18 mouse cellular contexts compared by ENCODE assay signal in the genomic region with DNA sequence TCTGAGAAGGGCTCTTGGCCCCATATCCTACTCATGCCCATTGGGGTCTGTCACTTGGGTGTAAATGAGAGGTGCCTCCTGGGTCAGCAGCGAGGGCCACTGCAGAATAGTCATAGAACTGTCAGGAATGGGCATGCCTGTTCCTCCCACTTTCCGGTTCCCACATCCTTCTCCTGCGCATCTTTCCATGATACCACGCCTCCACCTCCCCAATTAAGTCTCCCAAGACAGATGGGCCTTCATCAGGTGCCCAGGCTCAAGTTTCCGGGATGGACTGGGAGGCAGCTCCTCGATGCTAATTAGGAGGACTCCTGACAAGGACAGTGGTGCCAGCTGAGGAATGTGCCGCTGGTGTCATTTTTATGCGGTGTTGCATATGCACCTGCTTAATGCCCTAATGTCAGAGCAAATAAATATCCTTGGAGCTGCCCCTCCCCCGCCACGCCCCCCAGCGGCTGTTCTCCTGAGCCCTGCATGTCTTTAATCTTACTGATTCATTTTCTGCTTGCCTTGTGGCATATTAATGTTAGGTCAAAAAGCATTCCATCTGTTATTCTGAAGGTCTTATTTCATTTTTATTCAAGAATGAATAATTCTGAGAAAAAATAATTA.
DNase-seq lines count a peak whose midpoint lies in the region; ATAC-seq and TF ChIP-seq lines count a peak whose summit lies in the region.
"Had no signal": no experiment of that assay in that cellular context is flagged by ENCODE, and none has a peak within 500 bp of the region (broad histone marks: within the 10 kb centered on the region; RNA-seq: fewer than 3 reads in every experiment).

No protein-coding gene starts in this region.

- ATAC-seq in frontal cortex, adult (ENCODE audit: low TSS enrichment): peak; percentile 51; the same call in 1 of the 2 replicates
- ATAC-seq: CD4-positive, CD25-positive, alpha-beta regulatory T cell, adult 4 months; midbrain, embryonic 13.5 days had no signal

- H3K4me3 ChIP-seq in CH12.LX (replicated peaks in 1 of 3; ENCODE audit: low read depth in 2 of 3, low read length in 2 of 3, poor library complexity in 1 of 3) (no peak overlapping the region), MEL (ENCODE audit: control insufficient read depth in 1 of 2, insufficient read depth in 1 of 2, low read depth in 2 of 2, low read length in 2 of 2) (no peak overlapping the region)
- H3K4me3 ChIP-seq: embryonic facial prominence, embryonic 12.5 days; heart, embryonic 13.5 days; midbrain, embryonic 13.5 days; neural tube, embryonic 12.5 days; stomach, embryonic 15.5 days had no signal

- peak in 1 of 2 experiments; percentile 50; a peak in 2 of 4 replicates for TF ChIP-seq CTCF in CH12.LX (conservative IDR thresholded peaks at IDR 0.05 in 1 of 2, IDR thresholded peaks at IDR 0.05 in 1 of 2; ENCODE audit: low read depth in 2 of 2, low read length in 2 of 2)
- TF ChIP-seq CTCF in MEL (IDR thresholded peaks at IDR 0.05 in 2 of 3, conservative IDR thresholded peaks at IDR 0.05 in 1 of 3; ENCODE audit: control insufficient read depth in 1 of 3, insufficient read depth in 1 of 3, low read depth in 2 of 3, low read length in 3 of 3, poor library complexity in 1 of 3, severe bottlenecking in 1 of 3): peak; percentile 6 to 54 (median 41); a peak in 4 of 6 replicates

- H3K9ac ChIP-seq in CH12.LX (ENCODE audit: insufficient read depth, low read depth) (no peak overlapping the region), MEL (ENCODE audit: control insufficient read depth, low read depth, low read length, poor library complexity, severe bottlenecking) (no peak overlapping the region)
- H3K9ac ChIP-seq: embryonic facial prominence, embryonic 12.5 days; heart, embryonic 13.5 days; midbrain, embryonic 13.5 days; neural tube, embryonic 12.5 days; stomach, embryonic 15.5 days had no signal

- H3K79me2 ChIP-seq in CH12.LX (replicated peaks; ENCODE audit: control insufficient read depth, extremely low read depth, insufficient read depth, poor library complexity, severe bottlenecking): no peaks in the 10 kb centered on the region
- H3K79me2 ChIP-seq in MEL (ENCODE audit: control insufficient read depth, insufficient read depth, low read length, poor library complexity): no peaks in the 10 kb centered on the region

- dilution Hi-C loops in CH12.LX (cut with MboI; ENCODE audit: extremely low pct_ligation_motif_present, extremely low pct_unique_long_range_greater_than_20kb, low sequenced_read_pairs): no loop called here

- H3K9me3 ChIP-seq in CH12.LX (replicated peaks; ENCODE audit: low read length) (no peaks in the 10 kb centered on the region), MEL (replicated peaks; ENCODE audit: insufficient read depth, low read length) (no peaks in the 10 kb centered on the region)
- H3K9me3 ChIP-seq: embryonic facial prominence, embryonic 12.5 days; heart, embryonic 13.5 days; midbrain, embryonic 13.5 days; neural tube, embryonic 12.5 days; stomach, embryonic 15.5 days had no signal

- no peak overlapping the region for H3K4me2 ChIP-seq in CH12.LX (ENCODE audit: insufficient read depth, low read depth, poor library complexity, severe bottlenecking)
- H3K4me2 ChIP-seq: embryonic facial prominence, embryonic 12.5 days; heart, embryonic 13.5 days; midbrain, embryonic 13.5 days; neural tube, embryonic 12.5 days; stomach, embryonic 15.5 days had no signal

- no peak for TF ChIP-seq RAD21 in CH12.LX (IDR thresholded peaks at IDR 0.05; ENCODE audit: low read depth, low read length)
- TF ChIP-seq RAD21 in MEL (IDR thresholded peaks at IDR 0.05; ENCODE audit: low read depth, low read length): no peak

- TF ChIP-seq POLR2A in CH12.LX (IDR thresholded peaks at IDR 0.05; ENCODE audit: low read depth, low read length) (no peak), MEL (IDR thresholded peaks at IDR 0.05; ENCODE audit: control insufficient read depth in 1 of 2, insufficient read depth in 1 of 2, low read depth in 1 of 2, low read length in 2 of 2, poor library complexity in 1 of 2) (no peak)

- H3K27me3 ChIP-seq in CH12.LX (replicated peaks): peaks cover 28% of the 10 kb centered on the region
- H3K27me3 ChIP-seq in MEL (ENCODE audit: control insufficient read depth in 1 of 2, insufficient read depth in 2 of 2, low read length in 2 of 2): peaks cover 10 to 22% of the 10 kb centered on the region in 2 experiments
- H3K27me3 ChIP-seq: neural tube, embryonic 12.5 days; stomach, embryonic 15.5 days had no signal

- H3K27ac ChIP-seq in CH12.LX (ENCODE audit: insufficient read depth, low read depth): no peak overlapping the region
- H3K27ac ChIP-seq in MEL (ENCODE audit: control insufficient read depth, low read depth, low read length): no peak overlapping the region
- H3K27ac ChIP-seq: embryonic facial prominence, embryonic 12.5 days; heart, embryonic 13.5 days; neural tube, embryonic 12.5 days; stomach, embryonic 15.5 days had no signal

- peaks cover 0 to 7% of the 10 kb centered on the region in 2 experiments; a peak in 2 of 4 replicates for H3K4me1 ChIP-seq in CH12.LX (ENCODE audit: control insufficient read depth in 1 of 2, insufficient read depth in 2 of 2)
- H3K4me1 ChIP-seq in MEL (ENCODE audit: control insufficient read depth in 1 of 2, insufficient read depth in 2 of 2, low read length in 2 of 2): no peaks in the 10 kb centered on the region
- H3K4me1 ChIP-seq: embryonic facial prominence, embryonic 12.5 days; stomach, embryonic 15.5 days had no signal

- TF ChIP-seq EP300 in CH12.LX (IDR thresholded peaks at IDR 0.05; ENCODE audit: low read length) (no peak), MEL (IDR thresholded peaks at IDR 0.05; ENCODE audit: low read depth in 1 of 2, low read length in 2 of 2) (no peak)

- no peak for DNase-seq in frontal cortex, postnatal 36 days (ENCODE audit: low spot score in 2 of 2)
- peak; percentile 69 to 73 for DNase-seq in kidney, postnatal 4 days
- no peak for DNase-seq in kidney, adult 11 months
- DNase-seq in CH12.LX (ENCODE audit: extremely low read depth) (no peak), MEL (ENCODE audit: low read depth, low spot score) (no peak)
- no peak for DNase-seq in spleen, adult 12 weeks (ENCODE audit: low spot score)
- no peak for DNase-seq in thymus, postnatal 36 days
- DNase-seq: heart, postnatal 4 days; lung, postnatal 14 days; spleen, adult 18-20 months; thymus, postnatal 4 days had no signal

- in situ Hi-C loops in CH12.LX (cut with MboI; ENCODE audit: low pct_ligation_motif_present, low pct_unique_long_range_greater_than_20kb, low sequenced_read_pairs): no loop called here

- H3K36me3 ChIP-seq in CH12.LX (replicated peaks in 1 of 2; ENCODE audit: control insufficient read depth in 1 of 2, insufficient read depth in 1 of 2, low read length in 1 of 2): no peaks in the 10 kb centered on the region
- no peaks in the 10 kb centered on the region for H3K36me3 ChIP-seq in MEL (ENCODE audit: control insufficient read depth in 1 of 2, insufficient read depth in 2 of 2, low read length in 2 of 2)
- H3K36me3 ChIP-seq: embryonic facial prominence, embryonic 12.5 days; heart, embryonic 13.5 days; midbrain, embryonic 13.5 days; neural tube, embryonic 12.5 days; stomach, embryonic 15.5 days had no signal

TF ChIP-seq in CH12.LX, 34 proteins besides CTCF, POLR2A, EP300 and RAD21:
- no peak for TF ChIP-seq TCF12 (IDR thresholded peaks at IDR 0.05; ENCODE audit: low read depth, low read length)
- peak; percentile 32; the same call in 1 of the 2 replicates for TF ChIP-seq CHD2 (IDR thresholded peaks at IDR 0.05; ENCODE audit: low read length)

TF ChIP-seq in MEL, 35 proteins besides CTCF, POLR2A, EP300 and RAD21:
- peak; percentile 55; the same call in 1 of the 2 replicates for TF ChIP-seq MAZ (IDR thresholded peaks at IDR 0.05; ENCODE audit: low read depth, low read length)
- TF ChIP-seq UBTF (IDR thresholded peaks at IDR 0.05; ENCODE audit: borderline replicate concordance, insufficient read depth, low read depth, low read length): no peak
- no peak for TF ChIP-seq USF2 (IDR thresholded peaks at IDR 0.05; ENCODE audit: borderline replicate concordance in 1 of 2, insufficient read depth in 1 of 2, low read depth in 1 of 2, low read length in 2 of 2)
- TF ChIP-seq SMC3 (IDR thresholded peaks at IDR 0.05; ENCODE audit: low read depth, low read length): peak; percentile 18; the same call in 1 of the 2 replicates

Comparison
In these comparisons a context has a peak if more than half of its experiments do, and no peak if none do; other contexts are left out.
1. DNase-seq: peak in kidney, postnatal 4 days (2 of 2); none in frontal cortex, postnatal 36 days (0 of 2), kidney, adult 11 months (single experiment), CH12.LX (single experiment), MEL (single experiment), spleen, adult 12 weeks (single experiment) and thymus, postnatal 36 days (0 of 2).